Mouse (Mus musculus): ENCODE results near the gene Gm10447.

- no peak for TF ChIP-seq CTCF (IDR thresholded peaks at IDR 0.05; ENCODE audit: insufficient read depth, low read depth, low read length)
- no peak for TF ChIP-seq POLR2A (IDR thresholded peaks at IDR 0.05; ENCODE audit: insufficient read depth, low read depth, low read length)
These were observed 15.0 kb downstream of the Gm10447 start for GRCm38 (mm10) chr11:53441921-53442320.

All from olfactory bulb, adult 2 months (tissue).